Mouse (Mus musculus) midbrain, embryonic 14.5 days (tissue): ENCODE measurements around the gene Nyap1. TPM values are rescaled to one million over a fixed set of nuclear protein-coding genes. Genes with fewer than 3 reads are reported as not detected.

Source experiments
- ATAC-seq: fragments of 200-750 bp; cut with Nextera tagmentation; 2 replicates; pipeline ENCODE4 v1.8.0; 2017; ENCODE audit warnings: moderate number of reproducible peaks, moderate library complexity; ENCODE audit not compliant: low FRiP score, low TSS enrichment
- DNase-seq: peaks from one replicate; pipeline ENCODE4 v3.0.0-alpha.2; 2015
- H3K27ac ChIP-seq: fragments of 300-500 bp; sonication (generic); replicated peaks from 2 replicates; pipeline ENCODE4 v1.5.1; 2014; ENCODE audit warnings: mild to moderate bottlenecking, low read depth, low read length, moderate library complexity
- H3K27me3 ChIP-seq: fragments of 300-500 bp; sonication (generic); 2 replicates; pipeline ENCODE4 v1.6.1; 2014; ENCODE audit warnings: low read length, control low read depth, mixed read lengths; ENCODE audit not compliant: control insufficient read depth, insufficient read depth
- H3K36me3 ChIP-seq: fragments of 300-500 bp; sonication (generic); 2 replicates; pipeline ENCODE4 v1.6.1; 2014; ENCODE audit warnings: low read length, control low read depth; ENCODE audit not compliant: control insufficient read depth, insufficient read depth
- H3K4me1 ChIP-seq: fragments of 300-500 bp; sonication (generic); 2 replicates; pipeline ENCODE4 v1.6.1; 2014; ENCODE audit warnings: mild to moderate bottlenecking, antibody characterized with exemption, low read length, control low read depth; ENCODE audit not compliant: control insufficient read depth, insufficient read depth
- H3K4me2 ChIP-seq: fragments of 300-500 bp; sonication (generic); 2 replicates; pipeline ENCODE4 v1.6.1; 2014; ENCODE audit warnings: mild to moderate bottlenecking, low read length, moderate library complexity
- H3K4me3 ChIP-seq: fragments of 300-500 bp; sonication (generic); replicated peaks from 2 replicates; pipeline ENCODE4 v1.5.1; 2014; ENCODE audit warnings: low read depth, low read length
- H3K9ac ChIP-seq: fragments of 300-500 bp; sonication (generic); replicated peaks from 2 replicates; pipeline ENCODE4 v1.6.1; 2014; ENCODE audit warnings: mild to moderate bottlenecking, low read length, moderate library complexity
- H3K9me3 ChIP-seq: fragments of 300-500 bp; sonication (generic); 2 replicates; pipeline ENCODE4 v1.6.1; 2016; ENCODE audit warnings: low read length, control low read depth, mixed read lengths; ENCODE audit not compliant: control insufficient read depth
- WGBS: fragments of 180-500 bp; shearing (Covaris S2); extraction: QIAGEN DNeasy Blood & Tissue Kit; methylation state at CpG from one replicate; pipeline ENCODE4 v1.1.7; 2014; 5-methylcytosine and 5-hydroxymethylcytosine counted together
- polyA plus RNA-seq: library from polyadenylated mRNA; unstranded; fragments of >200 nt; fragmentation: Nextera tagmentation; extraction: Ambion mirVana; gene quantifications from 2 replicates; pipeline ENCODE4 v1.2.1, GENCODE M21; 2014

Nyap1 gene
- polyA plus RNA-seq, 1 experiment from 2014 or later: 16.2 TPM

DNA sequence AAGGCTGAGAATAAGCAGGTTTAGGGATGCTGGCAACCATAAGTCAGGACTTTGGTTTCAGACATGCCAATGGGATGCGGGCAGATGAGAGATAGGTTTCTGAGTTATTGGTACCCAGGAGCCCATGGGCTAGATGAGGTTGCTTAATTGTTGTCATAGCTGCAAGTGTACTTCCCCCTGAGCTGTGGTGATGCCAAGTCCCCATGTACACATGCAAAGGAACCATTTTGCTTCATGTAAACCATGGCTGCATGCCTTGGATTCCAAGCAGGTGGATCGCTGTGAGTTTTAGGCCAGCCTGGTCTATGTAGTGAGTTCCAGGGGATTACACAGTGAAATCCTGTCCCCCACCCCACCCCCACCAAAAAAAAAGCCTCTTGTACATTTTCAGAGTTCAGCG, 55.8 kb downstream of the Nyap1 start:
- no peak overlapping the region for H3K4me2 ChIP-seq

DNA sequence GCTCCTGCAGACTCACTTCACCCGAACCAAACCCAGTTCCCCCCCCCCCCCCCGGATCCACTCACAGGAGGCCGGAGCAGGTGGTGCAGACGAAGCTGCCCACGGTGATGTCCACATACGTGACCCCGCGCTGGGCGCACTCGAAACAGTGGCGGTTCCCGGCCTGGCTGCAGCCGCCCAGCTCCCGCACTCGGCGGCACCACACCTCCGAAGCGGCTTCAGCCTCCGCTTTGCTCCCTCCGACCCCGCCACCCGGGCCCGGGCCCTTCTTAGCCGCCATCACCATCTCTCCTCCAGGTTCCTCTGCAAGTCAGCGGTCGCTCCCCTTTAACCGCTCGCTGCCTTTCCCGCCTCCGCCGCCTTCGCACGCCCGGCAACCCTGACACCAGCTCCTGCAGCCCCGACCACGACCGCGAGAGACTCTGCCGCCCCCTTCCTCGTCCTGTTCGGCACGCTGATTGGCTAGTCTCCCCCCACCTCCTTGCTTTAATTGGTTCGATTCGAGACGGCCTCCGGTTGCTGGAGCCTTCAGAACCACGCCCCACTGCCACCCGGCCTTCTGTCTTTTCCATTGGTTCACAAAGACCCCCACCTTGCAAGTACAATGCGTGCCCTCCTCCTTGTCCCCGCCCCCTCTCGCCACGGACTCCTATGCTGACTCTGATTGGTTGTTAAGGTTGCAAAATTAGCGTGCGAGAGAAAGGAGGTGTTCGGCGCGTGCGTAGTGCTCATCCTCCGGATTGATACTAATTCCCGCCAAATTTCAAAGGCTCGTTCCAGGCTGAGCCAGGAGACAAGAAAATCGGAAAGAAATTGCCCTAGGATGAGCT, 56.9 kb downstream of the Nyap1 start, which contains the start of gene Agfg2:
Gene Agfg2 (minus strand): TSS at position 433 of the 830 bp plus-strand sequence.
- H3K4me1 ChIP-seq: peaks cover 17% of the 10 kb centered on the region
- H3K27ac ChIP-seq: peak within 1 kb of the TSS; percentile 74
- DNase-seq (peak; percentile 99), ATAC-seq (peak; percentile 98)
- peak within 1 kb of the TSS; percentile 62 for H3K9ac ChIP-seq
- H3K4me3 ChIP-seq: peak within 1 kb of the TSS; percentile 72
- under 1% methylated on average over 62 of the region's 62 CpGs for WGBS
- no peaks in the 10 kb centered on the region for H3K9me3 ChIP-seq
- H3K27me3 ChIP-seq: no peaks in the 10 kb centered on the region
- peak within 1 kb of the TSS; percentile 83 for H3K4me2 ChIP-seq
- no peaks in the 10 kb centered on the region for H3K36me3 ChIP-seq

More for the DNA sequence above, 55.8 kb downstream of the Nyap1 start:
- no peaks in the 10 kb centered on the region for H3K27me3 ChIP-seq
- WGBS: 96% methylated on average over 3 of the region's 3 CpGs
- DNase-seq (no peak), ATAC-seq (no peak)
- peaks cover 17% of the 10 kb centered on the region for H3K4me1 ChIP-seq
- no peak overlapping the region for H3K27ac ChIP-seq
- H3K9me3 ChIP-seq: no peaks in the 10 kb centered on the region
- no peaks in the 10 kb centered on the region for H3K36me3 ChIP-seq
- no peak overlapping the region for H3K4me3 ChIP-seq
- H3K9ac ChIP-seq: no peak overlapping the region

DNA sequence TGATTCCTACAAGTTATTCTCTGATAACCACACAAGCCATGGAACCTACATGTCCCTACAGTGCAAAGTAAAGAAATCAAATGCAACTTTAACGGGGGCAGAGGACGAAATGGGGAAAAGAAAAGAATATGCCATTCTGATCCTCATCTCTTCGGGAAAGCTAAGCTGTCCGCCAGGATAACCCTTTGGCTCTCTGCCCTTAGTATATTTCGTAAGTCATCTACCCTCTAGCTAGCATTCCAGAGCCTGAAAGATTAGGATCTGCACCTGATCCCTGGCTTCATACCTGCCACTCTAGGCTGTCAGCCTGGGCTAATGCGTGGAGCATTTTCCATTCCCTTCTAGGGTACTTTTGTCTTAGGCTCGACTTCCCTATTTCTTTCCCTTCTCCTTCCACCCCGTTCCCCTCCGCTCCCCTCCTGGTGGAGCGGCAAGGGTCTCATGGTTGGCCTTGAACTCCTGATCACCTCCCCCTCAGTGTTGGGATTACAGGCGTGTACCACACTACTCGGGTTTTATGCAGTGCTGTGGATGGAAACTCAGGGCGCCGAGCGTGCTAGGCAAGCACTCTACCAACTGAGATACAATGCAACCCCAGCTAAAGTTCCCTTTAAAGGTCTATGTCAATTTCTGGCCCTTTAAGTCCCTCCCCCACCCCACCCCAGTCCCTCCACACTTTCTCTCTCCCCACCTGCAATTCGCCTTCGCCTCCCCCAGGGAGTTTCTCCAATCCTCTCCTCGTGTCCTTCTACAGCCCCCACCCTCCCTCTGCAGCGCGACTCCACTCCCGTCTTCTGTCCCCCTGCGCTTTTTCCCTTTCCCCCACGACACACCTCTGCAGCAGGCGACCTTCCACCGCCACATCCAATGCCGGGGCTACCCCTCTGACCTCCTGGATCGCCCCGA, 57.8 kb downstream of the Nyap1 start:
- H3K4me2 ChIP-seq: peak overlapping the region; percentile 83
- WGBS: 10% methylated on average over 28 of the region's 28 CpGs
- no peaks in the 10 kb centered on the region for H3K27me3 ChIP-seq
- peak overlapping the region; percentile 72 for H3K4me3 ChIP-seq
- H3K36me3 ChIP-seq: no peaks in the 10 kb centered on the region
- peak overlapping the region; percentile 62 for H3K9ac ChIP-seq
- peak; percentile 39 for ATAC-seq
- DNase-seq: peak; percentile 40
- peak overlapping the region; percentile 74 for H3K27ac ChIP-seq
- H3K4me1 ChIP-seq: peaks cover 17% of the 10 kb centered on the region
- H3K9me3 ChIP-seq: no peaks in the 10 kb centered on the region

DNA sequence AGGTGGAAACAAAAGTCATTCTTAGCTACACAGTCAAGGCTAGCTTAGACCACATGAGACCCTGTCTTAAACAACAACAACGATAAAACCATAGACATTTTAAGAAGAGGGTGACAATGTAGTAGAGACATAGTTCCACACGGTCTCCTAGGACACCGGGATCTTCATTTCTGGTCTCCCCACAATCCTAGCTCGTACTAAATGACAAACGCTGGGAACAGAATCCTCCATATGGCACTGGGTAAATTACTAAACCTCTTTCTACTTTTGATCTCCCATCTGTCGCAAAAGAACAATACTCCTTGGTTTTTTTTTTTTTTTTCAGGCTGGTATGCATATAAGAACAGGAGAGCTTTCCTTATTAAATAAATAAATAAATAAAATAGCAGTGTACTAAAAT, 58.9 kb downstream of the Nyap1 start:
- Histone ChIP-seq H3K4me1 (peaks cover 17% of the 10 kb centered on the region), H3K36me3 (no peaks in the 10 kb centered on the region), H3K4me2 (peak overlapping the region; percentile 83; the same call in 1 of the 2 replicates), H3K27ac (no peak overlapping the region), H3K4me3 (no peak overlapping the region), H3K27me3 (no peaks in the 10 kb centered on the region), H3K9me3 (no peaks in the 10 kb centered on the region), H3K9ac (no peak overlapping the region; the same call in 1 of the 2 replicates)
- ATAC-seq (no peak), DNase-seq (no peak)
- WGBS: 63% methylated on average over 6 of the region's 6 CpGs

Other genes with a start within 250 kb of the Nyap1 start
- gene Pop7, start 239.1 kb downstream of the Nyap1 start, polyA plus RNA-seq: 83.7 and 103 TPM in 2 replicates
- gene Gigyf1, start 223.1 kb downstream of the Nyap1 start, polyA plus RNA-seq: 17.0 and 23.5 TPM in 2 replicates
- not detected in 2 replicates for gene Epo, start 208.4 kb downstream of the Nyap1 start, polyA plus RNA-seq
- gene Gnb2, start 208.1 kb downstream of the Nyap1 start, polyA plus RNA-seq: 633 and 757 TPM in 2 replicates
- 234 and 291 TPM in 2 replicates for gene Actl6b, start 188.1 kb downstream of the Nyap1 start, polyA plus RNA-seq
- gene Tfr2, start 171.8 kb downstream of the Nyap1 start, polyA plus RNA-seq: 4.0 and 5.6 TPM in 2 replicates
- 67.2 and 83.9 TPM in 2 replicates for gene Mospd3, start 140.5 kb downstream of the Nyap1 start, polyA plus RNA-seq
- 3.0 and 11.7 TPM in 2 replicates for gene Pcolce, start 127.8 kb downstream of the Nyap1 start, polyA plus RNA-seq
- gene Fbxo24, start 112.6 kb downstream of the Nyap1 start, polyA plus RNA-seq: 0.09 and 0.18 TPM in 2 replicates
- 18.1 and 21.9 TPM in 2 replicates for gene Lrch4, start 112.5 kb downstream of the Nyap1 start, polyA plus RNA-seq
- gene Gm20605, start 112.4 kb downstream of the Nyap1 start, polyA plus RNA-seq: 4.4 and 6.0 TPM in 2 replicates
- gene Sap25, start 100.3 kb downstream of the Nyap1 start, polyA plus RNA-seq: 4.1 and 5.6 TPM in 2 replicates
- gene Irs3, start 95.9 kb downstream of the Nyap1 start, polyA plus RNA-seq: not detected in 2 replicates
- gene Agfg2, start 56.9 kb downstream of the Nyap1 start, polyA plus RNA-seq: 10.3 and 12.8 TPM in 2 replicates
- gene Tsc22d4, start 4.1 kb upstream of the Nyap1 start, polyA plus RNA-seq: 42.1 and 47.0 TPM in 2 replicates
- 53.4 and 58.6 TPM in 2 replicates for gene Ppp1r35, start 37.2 kb upstream of the Nyap1 start, polyA plus RNA-seq
- 11.3 and 14.4 TPM in 2 replicates for gene Mepce, start 46.0 kb upstream of the Nyap1 start, polyA plus RNA-seq
- gene Zcwpw1, start 46.2 kb upstream of the Nyap1 start, polyA plus RNA-seq: 5.6 and 8.2 TPM in 2 replicates
- gene Pilra, start 94.7 kb upstream of the Nyap1 start, polyA plus RNA-seq: 0.26 and 0.51 TPM in 2 replicates
- not detected in 2 replicates for gene Pilrb1, start 116.5 kb upstream of the Nyap1 start, polyA plus RNA-seq
- 0.57 TPM in 1 of 2 replicates, not detected in the other for gene Pilrb2, start 130.2 kb upstream of the Nyap1 start, polyA plus RNA-seq
- not detected in 2 replicates for gene Cyp3a13, start 180.0 kb upstream of the Nyap1 start, polyA plus RNA-seq
- gene Gjc3, start 221.5 kb upstream of the Nyap1 start, polyA plus RNA-seq: 0.13 and 0.43 TPM in 2 replicates
- gene Azgp1, start 239.9 kb upstream of the Nyap1 start, polyA plus RNA-seq: not detected in 2 replicates